Mouse (Mus musculus): ENCODE results near the gene Senp7. TPM values are rescaled to one million over a fixed set of nuclear protein-coding genes. Genes with fewer than 3 reads are reported as not detected.
"Not testable (repeated sequence)": the region's sequence is repeated elsewhere in the genome, so short reads cannot be mapped to it uniquely, and the experiment has no call there.

Gene Senp7
- polyA plus RNA-seq, 1 experiment = 33.2 TPM

GRCm38 (mm10) chr16:56064334-56064990 is 16.3 kb downstream of the Senp7 start:
- peak; percentile 55 for TF ChIP-seq POLR2A (IDR thresholded peaks at IDR 0.05; ENCODE audit: low read depth, low read length)
- no peak for TF ChIP-seq CTCF (IDR thresholded peaks at IDR 0.05; ENCODE audit: borderline replicate concordance, insufficient read depth, low read length)
- Histone ChIP-seq H3K27ac (ENCODE audit: insufficient read depth, low read length) (no peak overlapping the region), H3K4me3 (ENCODE audit: insufficient read depth, low read length) (peak overlapping the region; percentile 51), H3K4me1 (ENCODE audit: control insufficient read depth, insufficient read depth, low read length) (0 out of 2 replicates have a peak, but pooled peaks cover 2% of the 10 kb centered on the region)

DNA sequence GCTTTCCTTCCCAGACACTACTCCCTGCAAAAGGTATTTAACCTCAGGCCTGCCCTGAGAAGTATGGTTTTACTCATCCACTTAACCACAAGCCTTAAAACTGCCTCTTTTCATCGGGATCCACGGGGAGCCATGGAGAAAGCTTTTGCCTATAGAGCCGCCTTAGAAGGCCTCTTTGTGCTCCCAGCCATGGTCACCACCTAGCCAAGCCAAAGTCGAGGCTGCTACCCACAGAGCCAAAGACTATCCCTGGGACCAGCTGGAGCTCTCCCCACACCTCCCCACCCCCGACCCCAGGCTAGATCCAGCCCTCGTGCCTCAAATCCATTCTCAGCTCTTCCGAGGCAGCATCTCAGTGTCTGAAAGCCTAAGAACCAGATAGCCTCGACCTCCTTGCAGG is 18.0 kb downstream of the Senp7 start:
- no peak for TF ChIP-seq CTCF (IDR thresholded peaks at IDR 0.05; ENCODE audit: borderline replicate concordance, insufficient read depth, low read length)
- no peak for TF ChIP-seq POLR2A (IDR thresholded peaks at IDR 0.05; ENCODE audit: low read depth, low read length)
- H3K4me1 ChIP-seq (ENCODE audit: control insufficient read depth, insufficient read depth, low read length) = 0 out of 2 replicates have a peak, but pooled peaks cover 2% of the 10 kb centered on the region
- H3K27ac ChIP-seq (ENCODE audit: insufficient read depth, low read length) = no peak overlapping the region
- no peak overlapping the region for H3K4me3 ChIP-seq (ENCODE audit: insufficient read depth, low read length)

- no peak overlapping the region for H3K27ac ChIP-seq (ENCODE audit: insufficient read depth, low read length)
- TF ChIP-seq CTCF (IDR thresholded peaks at IDR 0.05; ENCODE audit: borderline replicate concordance, insufficient read depth, low read length) (no peak), POLR2A (IDR thresholded peaks at IDR 0.05; ENCODE audit: low read depth, low read length) (no peak)
- H3K4me3 ChIP-seq (ENCODE audit: insufficient read depth, low read length) = no peak overlapping the region
- H3K4me1 ChIP-seq (ENCODE audit: control insufficient read depth, insufficient read depth, low read length) = 0 out of 2 replicates have a peak, but pooled peaks cover 2% of the 10 kb centered on the region
These were observed 20.5 kb downstream of the Senp7 start for GRCm38 (mm10) chr16:56068523-56069070.

- no peak overlapping the region for H3K4me3 ChIP-seq (ENCODE audit: insufficient read depth, low read length)
- TF ChIP-seq CTCF (IDR thresholded peaks at IDR 0.05; ENCODE audit: borderline replicate concordance, insufficient read depth, low read length) (no peak), POLR2A (IDR thresholded peaks at IDR 0.05; ENCODE audit: low read depth, low read length) (no peak)
- no peak overlapping the region for H3K27ac ChIP-seq (ENCODE audit: insufficient read depth, low read length)
- no peaks in the 10 kb centered on the region for H3K4me1 ChIP-seq (ENCODE audit: control insufficient read depth, insufficient read depth, low read length)
These were observed 23.4 kb downstream of the Senp7 start for GRCm38 (mm10) chr16:56071317-56072232.

- TF ChIP-seq POLR2A (IDR thresholded peaks at IDR 0.05; ENCODE audit: low read depth, low read length) (no peak), CTCF (IDR thresholded peaks at IDR 0.05; ENCODE audit: borderline replicate concordance, insufficient read depth, low read length) (no peak)
These were observed 24.4 kb downstream of the Senp7 start for GRCm38 (mm10) chr16:56072533-56072932.

GRCm38 (mm10) chr16:56073150-56073549 is 25.0 kb downstream of the Senp7 start:
- H3K4me1 ChIP-seq (ENCODE audit: control insufficient read depth, insufficient read depth, low read length); H3K27ac ChIP-seq (ENCODE audit: insufficient read depth, low read length); H3K4me3 ChIP-seq (ENCODE audit: insufficient read depth, low read length): not testable (repeated sequence)

More at GRCm38 (mm10) chr16:56072533-56072932, 24.4 kb downstream of the Senp7 start:
- Histone ChIP-seq H3K4me1 (ENCODE audit: control insufficient read depth, insufficient read depth, low read length) (no peaks in the 10 kb centered on the region), H3K4me3 (ENCODE audit: insufficient read depth, low read length) (no peak overlapping the region), H3K27ac (ENCODE audit: insufficient read depth, low read length) (no peak overlapping the region)

DNA sequence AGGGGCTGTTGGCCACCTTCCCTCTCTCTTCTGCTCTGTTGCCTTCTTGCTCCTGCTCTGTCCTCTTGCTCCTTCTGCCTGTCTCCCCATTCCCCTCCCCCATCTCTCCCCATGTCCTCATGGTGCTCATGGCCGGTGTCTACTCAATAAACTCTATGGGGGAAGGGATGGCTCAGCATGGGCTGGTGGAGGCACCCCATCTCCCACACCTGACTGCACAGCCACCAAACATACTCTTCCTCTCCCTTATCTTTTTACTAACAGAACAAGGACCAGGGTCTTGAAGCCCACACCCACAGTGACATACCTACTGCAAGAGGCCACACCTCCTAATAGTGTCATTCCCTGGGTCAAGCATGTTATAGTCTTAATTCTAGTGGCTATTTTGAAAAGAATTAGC is 26.0 kb downstream of the Senp7 start:
- Histone ChIP-seq H3K4me3 (ENCODE audit: insufficient read depth, low read length) (no peak overlapping the region), H3K4me1 (ENCODE audit: control insufficient read depth, insufficient read depth, low read length) (no peaks in the 10 kb centered on the region), H3K27ac (ENCODE audit: insufficient read depth, low read length) (no peak overlapping the region)
- TF ChIP-seq CTCF (IDR thresholded peaks at IDR 0.05; ENCODE audit: borderline replicate concordance, insufficient read depth, low read length) = no peak
- no peak for TF ChIP-seq POLR2A (IDR thresholded peaks at IDR 0.05; ENCODE audit: low read depth, low read length)

DNA sequence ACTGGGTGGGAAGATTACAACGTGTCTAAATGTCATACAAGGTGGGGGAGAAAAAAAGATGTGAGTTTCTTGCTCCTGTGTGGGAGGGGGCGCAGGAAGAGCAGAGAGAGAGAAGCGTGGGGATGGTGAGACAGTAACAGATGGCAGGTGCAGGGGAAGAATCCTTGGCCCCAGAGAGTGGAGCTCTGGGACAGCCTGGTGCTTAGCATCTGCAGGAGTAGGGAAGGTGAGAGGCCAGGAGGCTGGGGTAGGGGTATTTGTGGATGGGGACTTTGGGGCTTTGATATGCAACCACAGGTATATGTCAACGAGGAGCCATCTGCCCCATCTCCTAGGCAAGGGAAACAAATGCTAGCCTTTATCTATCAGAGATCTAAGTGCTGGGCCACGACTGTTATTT is 26.4 kb downstream of the Senp7 start:
- no peak overlapping the region for H3K27ac ChIP-seq (ENCODE audit: insufficient read depth, low read length)
- no peak overlapping the region for H3K4me3 ChIP-seq (ENCODE audit: insufficient read depth, low read length)
- TF ChIP-seq POLR2A (IDR thresholded peaks at IDR 0.05; ENCODE audit: low read depth, low read length) (no peak), CTCF (IDR thresholded peaks at IDR 0.05; ENCODE audit: borderline replicate concordance, insufficient read depth, low read length) (no peak)
- H3K4me1 ChIP-seq (ENCODE audit: control insufficient read depth, insufficient read depth, low read length) = no peaks in the 10 kb centered on the region

GRCm38 (mm10) chr16:56075222-56076111 is 27.3 kb downstream of the Senp7 start:
- Histone ChIP-seq H3K27ac (ENCODE audit: insufficient read depth, low read length) (peak overlapping the region; percentile 28), H3K4me1 (ENCODE audit: control insufficient read depth, insufficient read depth, low read length) (no peaks in the 10 kb centered on the region), H3K4me3 (ENCODE audit: insufficient read depth, low read length) (peak overlapping the region; percentile 92)
- TF ChIP-seq CTCF (IDR thresholded peaks at IDR 0.05; ENCODE audit: borderline replicate concordance, insufficient read depth, low read length) (no peak), POLR2A (IDR thresholded peaks at IDR 0.05; ENCODE audit: low read depth, low read length) (peak; percentile 73)
